Mouse (Mus musculus) lung, embryonic 15.5 days (tissue): Measurements from ENCODE around the gene Klhl26. TPM values are rescaled to one million over a fixed set of nuclear protein-coding genes. Genes with fewer than 3 reads are reported as not detected.

Experiments used
- ATAC-seq: fragments of 200-750 bp; cut with Nextera tagmentation; 2 replicates; pipeline ENCODE4 v1.8.0; 2017; ENCODE audit warnings: moderate number of reproducible peaks, borderline replicate concordance; ENCODE audit not compliant: low FRiP score, low TSS enrichment; ENCODE audit errors: extremely low read depth
- H3K27ac ChIP-seq: fragments of 300-500 bp; sonication (generic); 2 replicates; pipeline ENCODE4 v1.5.1; 2015; ENCODE audit warnings: moderate library complexity, mild to moderate bottlenecking, inconsistent platforms
- H3K27me3 ChIP-seq: fragments of 300-500 bp; sonication (generic); 2 replicates; pipeline ENCODE4 v1.6.1; 2015; ENCODE audit warnings: inconsistent platforms
- H3K36me3 ChIP-seq: fragments of 300-500 bp; sonication (generic); 2 replicates; pipeline ENCODE4 v1.6.1; 2015; ENCODE audit warnings: inconsistent platforms
- H3K4me1 ChIP-seq: fragments of 300-500 bp; sonication (generic); 2 replicates; pipeline ENCODE4 v1.6.1; 2015; ENCODE audit warnings: inconsistent platforms
- H3K4me2 ChIP-seq: fragments of 300-500 bp; sonication (generic); 2 replicates; pipeline ENCODE4 v1.6.1; 2015; ENCODE audit warnings: inconsistent platforms, mild to moderate bottlenecking, moderate library complexity
- H3K4me3 ChIP-seq: fragments of 300-500 bp; sonication (generic); 2 replicates; pipeline ENCODE4 v1.5.1; 2015; ENCODE audit warnings: mild to moderate bottlenecking, inconsistent platforms
- H3K9ac ChIP-seq: fragments of 300-500 bp; sonication (generic); 2 replicates; pipeline ENCODE4 v1.6.1; 2015; ENCODE audit warnings: inconsistent platforms
- H3K9me3 ChIP-seq: fragments of 300-500 bp; sonication (generic); 2 replicates; pipeline ENCODE4 v1.6.1; 2016; ENCODE audit warnings: inconsistent platforms
- WGBS: fragments of 180-500 bp; shearing (Covaris S2); methylation state at CpG from one replicate; pipeline ENCODE4 v1.1.7; 2015; 5-methylcytosine and 5-hydroxymethylcytosine counted together
- polyA plus RNA-seq: library from polyadenylated mRNA; unstranded; fragments of >200 nt; fragmentation: Nextera tagmentation; extraction: Ambion mirVana; gene quantifications from 2 replicates; pipeline ENCODE4 v1.2.1, GENCODE M21; 2015

The Klhl26 gene
- polyA plus RNA-seq, 1 experiment from 2014 or later = 27.1 TPM

- Histone ChIP-seq H3K27ac (no peak overlapping the region), H3K36me3 (0 out of 2 replicates have a peak, but pooled peaks cover 6% of the 10 kb centered on the region), H3K4me3 (no peak overlapping the region), H3K9me3 (no peaks in the 10 kb centered on the region), H3K9ac (no peak overlapping the region), H3K4me2 (no peak overlapping the region), H3K4me1 (no peaks in the 10 kb centered on the region), H3K27me3 (no peaks in the 10 kb centered on the region)
- 83% methylated on average over 6 of the region's 6 CpGs for WGBS
- ATAC-seq = no peak
These were observed 18.9 kb downstream of the Klhl26 start for GRCm38 (mm10) chr8:70457882-70458281.

GRCm38 (mm10) chr8:70456996-70457395 lies 19.8 kb downstream of the Klhl26 start:
- Histone ChIP-seq H3K4me2 (no peak overlapping the region), H3K27me3 (no peaks in the 10 kb centered on the region), H3K4me3 (no peak overlapping the region), H3K36me3 (peaks cover 11% of the 10 kb centered on the region), H3K27ac (no peak overlapping the region), H3K4me1 (no peaks in the 10 kb centered on the region), H3K9me3 (no peaks in the 10 kb centered on the region), H3K9ac (no peak overlapping the region)
- ATAC-seq = no peak
- 83% methylated on average over 1 of the region's 1 CpGs for WGBS

DNA sequence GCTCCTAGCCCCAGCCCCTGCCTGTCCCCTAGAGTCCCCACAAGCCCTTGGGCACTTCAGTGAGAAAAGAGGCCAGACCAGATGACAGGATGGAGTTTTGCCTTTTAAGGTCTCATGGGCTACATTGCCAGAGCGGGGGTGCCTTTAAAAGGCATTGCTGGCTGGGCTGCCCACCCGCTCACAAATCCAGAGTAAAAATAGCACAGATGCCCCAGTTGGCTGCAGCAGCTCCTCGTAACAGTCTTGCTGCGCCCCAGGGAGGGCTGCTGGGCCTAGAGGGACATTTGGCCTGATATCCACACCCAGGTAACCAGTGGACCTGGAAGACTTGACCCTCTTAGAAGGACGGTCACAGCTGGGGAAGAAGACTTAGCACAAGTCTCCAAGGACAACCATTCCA lies 22.9 kb downstream of the Klhl26 start:
- H3K9me3 ChIP-seq = no peaks in the 10 kb centered on the region
- ATAC-seq = no peak
- no peaks in the 10 kb centered on the region for H3K27me3 ChIP-seq
- H3K36me3 ChIP-seq = peaks cover 27% of the 10 kb centered on the region
- no peak overlapping the region for H3K9ac ChIP-seq
- no peak overlapping the region for H3K4me3 ChIP-seq
- H3K4me1 ChIP-seq = peaks cover 7% of the 10 kb centered on the region; the same call in 1 of the 2 replicates
- 75% methylated on average over 5 of the region's 5 CpGs for whole genome bisulfite sequencing
- H3K4me2 ChIP-seq = no peak overlapping the region
- peak overlapping the region; percentile 47 for H3K27ac ChIP-seq

GRCm38 (mm10) chr8:70452196-70452966 lies 24.4 kb downstream of the Klhl26 start:
- Histone ChIP-seq H3K4me3 (no peak overlapping the region), H3K9me3 (no peaks in the 10 kb centered on the region), H3K9ac (no peak overlapping the region), H3K36me3 (peaks cover 27% of the 10 kb centered on the region), H3K27me3 (no peaks in the 10 kb centered on the region), H3K27ac (no peak overlapping the region), H3K4me1 (peaks cover 20% of the 10 kb centered on the region), H3K4me2 (no peak overlapping the region)
- 60% methylated on average over 52 of the region's 52 CpGs for WGBS
- no peak for ATAC-seq

- Histone ChIP-seq H3K27me3 (no peaks in the 10 kb centered on the region), H3K4me2 (no peak overlapping the region), H3K9me3 (no peaks in the 10 kb centered on the region), H3K9ac (no peak overlapping the region), H3K4me1 (peaks cover 20% of the 10 kb centered on the region), H3K36me3 (peaks cover 27% of the 10 kb centered on the region), H3K4me3 (no peak overlapping the region), H3K27ac (peak overlapping the region; percentile 47; the same call in 1 of the 2 replicates)
- ATAC-seq = no peak
- 57% methylated on average over 17 of the region's 19 CpGs for WGBS
These were observed 28.9 kb downstream of the Klhl26 start for GRCm38 (mm10) chr8:70447639-70448420.

GRCm38 (mm10) chr8:70445988-70446387 lies 30.8 kb downstream of the Klhl26 start:
- no peak for ATAC-seq
- H3K9me3 ChIP-seq = no peaks in the 10 kb centered on the region
- peaks cover 11% of the 10 kb centered on the region for H3K36me3 ChIP-seq
- no peaks in the 10 kb centered on the region for H3K27me3 ChIP-seq
- WGBS = 54% methylated on average over 1 of the region's 1 CpGs
- no peak overlapping the region for H3K4me2 ChIP-seq
- H3K4me3 ChIP-seq = no peak overlapping the region
- H3K9ac ChIP-seq = no peak overlapping the region
- no peak overlapping the region for H3K27ac ChIP-seq
- peaks cover 20% of the 10 kb centered on the region for H3K4me1 ChIP-seq

- no peaks in the 10 kb centered on the region for H3K36me3 ChIP-seq
- peaks cover 23% of the 10 kb centered on the region for H3K4me1 ChIP-seq
- no peaks in the 10 kb centered on the region for H3K27me3 ChIP-seq
- H3K9me3 ChIP-seq = no peaks in the 10 kb centered on the region
- H3K9ac ChIP-seq = no peak overlapping the region
- H3K27ac ChIP-seq = no peak overlapping the region
- ATAC-seq = no peak
- H3K4me3 ChIP-seq = no peak overlapping the region
- WGBS = 72% methylated on average over 4 of the region's 4 CpGs
- H3K4me2 ChIP-seq = no peak overlapping the region
These were observed 33.4 kb downstream of the Klhl26 start for GRCm38 (mm10) chr8:70443326-70443725.

- H3K4me2 ChIP-seq = no peak overlapping the region
- H3K4me1 ChIP-seq = peaks cover 16% of the 10 kb centered on the region
- H3K27ac ChIP-seq = no peak overlapping the region
- no peaks in the 10 kb centered on the region for H3K27me3 ChIP-seq
- no peak overlapping the region for H3K4me3 ChIP-seq
- no peaks in the 10 kb centered on the region for H3K9me3 ChIP-seq
- H3K36me3 ChIP-seq = no peaks in the 10 kb centered on the region
- WGBS = 69% methylated on average over 3 of the region's 3 CpGs
- ATAC-seq = no peak
- H3K9ac ChIP-seq = no peak overlapping the region
These were observed 35.2 kb downstream of the Klhl26 start for GRCm38 (mm10) chr8:70441565-70441964.

DNA sequence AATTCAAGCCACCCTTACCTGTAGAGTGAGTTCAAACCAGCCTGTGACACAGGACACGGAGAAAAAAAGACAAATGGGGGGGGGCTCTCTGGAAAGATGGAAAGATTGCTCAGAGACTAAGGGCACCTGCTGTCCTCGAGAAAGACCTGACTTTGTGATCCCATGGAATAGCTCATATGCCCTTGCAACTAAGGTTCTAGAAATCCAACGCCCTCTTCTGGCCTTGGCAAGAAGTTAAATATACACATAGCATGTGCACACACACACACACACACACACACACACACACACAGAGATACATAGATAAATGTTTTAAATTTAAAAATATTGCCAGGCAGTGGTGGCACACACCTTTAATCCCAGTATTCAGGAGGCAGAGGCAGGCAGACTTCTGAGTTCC lies 36.5 kb downstream of the Klhl26 start:
- no peaks in the 10 kb centered on the region for H3K9me3 ChIP-seq
- no peak overlapping the region for H3K9ac ChIP-seq
- 45% methylated on average over 3 of the region's 3 CpGs for WGBS
- no peaks in the 10 kb centered on the region for H3K36me3 ChIP-seq
- peak overlapping the region; percentile 84 for H3K4me2 ChIP-seq
- no peaks in the 10 kb centered on the region for H3K27me3 ChIP-seq
- ATAC-seq = no peak
- peak overlapping the region; percentile 68 for H3K4me3 ChIP-seq
- H3K4me1 ChIP-seq = peaks cover 16% of the 10 kb centered on the region
- H3K27ac ChIP-seq = 0 out of 2 replicates have a peak overlapping the region, but pooled peaks have one; percentile 59

DNA sequence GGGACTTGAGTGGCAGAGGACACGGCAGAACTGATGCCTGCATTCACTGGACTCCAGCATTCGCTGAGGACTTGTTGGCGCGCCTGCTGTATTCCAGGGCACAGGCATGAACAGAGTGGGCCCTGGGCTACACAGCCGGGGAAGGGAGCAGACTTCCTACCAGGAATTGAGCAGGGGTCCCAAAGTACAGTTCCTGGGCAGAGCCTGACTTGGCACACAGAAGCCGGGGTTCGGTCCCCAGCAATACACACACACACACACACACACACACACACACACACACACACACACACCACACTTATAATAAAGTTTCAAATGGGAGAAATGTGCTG lies 37.0 kb downstream of the Klhl26 start:
- peak overlapping the region; percentile 43 for H3K9ac ChIP-seq
- no peak for ATAC-seq
- H3K9me3 ChIP-seq = no peaks in the 10 kb centered on the region
- no peaks in the 10 kb centered on the region for H3K27me3 ChIP-seq
- WGBS = 2% methylated on average over 7 of the region's 7 CpGs
- H3K4me1 ChIP-seq = peaks cover 16% of the 10 kb centered on the region
- no peaks in the 10 kb centered on the region for H3K36me3 ChIP-seq
- peak overlapping the region; percentile 68 for H3K4me3 ChIP-seq
- peak overlapping the region; percentile 59 for H3K27ac ChIP-seq
- H3K4me2 ChIP-seq = peak overlapping the region; percentile 84

GRCm38 (mm10) chr8:70439055-70439847 lies 37.5 kb downstream of the Klhl26 start, which contains the start of gene Crtc1:
Crtc1 (minus strand) TSS chr8:70439579.
- Histone ChIP-seq H3K4me3 (peak within 1 kb of the TSS; percentile 68), H3K27me3 (no peaks in the 10 kb centered on the region), H3K4me1 (peaks cover 16% of the 10 kb centered on the region), H3K36me3 (no peaks in the 10 kb centered on the region), H3K9me3 (no peaks in the 10 kb centered on the region), H3K9ac (peak within 1 kb of the TSS; percentile 60), H3K4me2 (peak within 1 kb of the TSS; percentile 94), H3K27ac (peak within 1 kb of the TSS; percentile 67)
- under 1% methylated on average over 70 of the region's 70 CpGs for WGBS
- peak; percentile 97 for ATAC-seq
